Mouse (Mus musculus) erythroid progenitor cell, adult 5-6 weeks (primary cell): Measurements from ENCODE around the gene Gpr63. TPM values are rescaled to one million over a fixed set of nuclear protein-coding genes. Genes with fewer than 3 reads are reported as not detected.
"Not testable (repeated sequence)": the region's sequence is repeated elsewhere in the genome, so short reads cannot be mapped to it uniquely, and the experiment has no call there.

Experiments
- ATAC-seq: replicated peaks from 2 replicates; pipeline ENCODE4 v1.8.0; 2016; ENCODE audit warnings: moderate number of reproducible peaks, mild to moderate bottlenecking, moderate TSS enrichment, inconsistent platforms; ENCODE audit not compliant: poor library complexity, low FRiP score, severe bottlenecking
- total RNA-seq, 2 experiments: library from RNA; stranded (forward) in 1 of 2; stranded (reverse) in 1 of 2; fragments of 150-400 nt in 1 of 2; fragments of 186-747, 209-891 nt in 1 of 2; gene quantifications; 2 replicates each; pipeline versions ENCODE4 v1.2.3 to v1.2.4; 2015 to 2017; ENCODE audit warnings: low replicate concordance in 2 of 2

Gene Gpr63
- total RNA-seq (2015; ENCODE audit: low replicate concordance) = not detected in 2 replicates
- not detected in 2 replicates for total RNA-seq (2017; ENCODE audit: low replicate concordance)

DNA sequence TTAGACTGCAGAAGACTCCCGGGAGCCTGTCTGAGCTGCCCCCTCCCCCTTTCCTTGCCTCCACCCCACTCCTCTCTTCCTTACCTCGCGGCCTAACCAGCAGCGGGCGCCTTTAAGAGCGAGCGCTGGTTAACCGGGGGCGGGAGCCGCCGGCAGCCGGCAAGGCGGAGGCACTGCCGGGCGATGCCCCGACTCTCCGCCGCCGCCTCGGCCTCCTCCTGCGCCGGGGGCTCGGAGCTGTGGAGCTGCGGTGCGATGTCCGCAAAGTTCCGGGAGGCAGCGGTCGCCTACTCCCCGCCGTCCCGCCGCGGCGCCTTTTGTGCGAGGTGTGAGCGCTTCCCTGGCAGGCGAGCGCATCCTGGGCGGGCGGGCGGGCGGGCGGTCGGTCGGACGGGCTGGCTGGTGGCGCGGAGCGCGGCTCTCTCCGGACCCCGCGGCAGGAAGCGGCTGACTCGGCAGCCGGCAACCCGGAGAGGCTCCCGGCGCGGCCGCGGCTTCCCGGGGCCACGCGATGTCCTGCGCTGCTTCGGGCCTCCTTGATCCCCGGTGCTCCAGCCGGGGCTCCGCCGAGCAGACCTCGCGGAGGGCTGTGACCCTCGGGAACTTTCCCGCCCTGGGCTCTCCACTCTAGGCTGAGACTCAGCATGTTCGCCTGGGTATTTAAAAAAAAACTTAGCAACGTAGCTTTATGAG is at the start of gene Gpr63:
TSS of gene Gpr63 (plus strand) at position 109 of the 693 bp plus-strand sequence.
- ATAC-seq = no peak

DNA sequence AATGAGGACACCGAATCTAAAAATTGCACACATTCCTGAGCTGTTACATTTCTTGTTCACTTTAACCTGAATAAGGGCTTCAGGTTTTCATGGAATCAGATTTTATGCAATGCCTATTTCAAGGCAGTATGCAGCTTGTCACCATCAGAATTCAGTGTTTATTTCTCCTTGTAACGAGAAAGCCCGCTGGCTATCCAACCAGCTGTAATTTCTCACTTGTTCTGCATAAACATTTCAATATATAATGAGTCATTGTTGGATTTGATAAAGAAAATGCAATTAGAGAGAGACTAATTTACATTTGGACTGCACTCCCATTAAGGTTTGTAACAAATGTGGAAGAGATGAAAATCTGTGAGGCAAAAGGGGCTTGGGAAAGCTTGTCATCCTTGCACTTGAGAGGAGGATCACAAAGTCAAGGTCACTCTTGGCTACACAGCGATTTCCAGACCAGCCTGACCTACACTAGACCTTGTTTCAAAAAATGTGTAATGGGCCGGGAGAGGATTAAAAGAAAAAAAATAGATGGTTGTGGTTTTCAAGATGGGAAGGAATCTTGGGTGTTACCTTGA is 46.1 kb upstream of the Gpr63 start:
- no peak for ATAC-seq

DNA sequence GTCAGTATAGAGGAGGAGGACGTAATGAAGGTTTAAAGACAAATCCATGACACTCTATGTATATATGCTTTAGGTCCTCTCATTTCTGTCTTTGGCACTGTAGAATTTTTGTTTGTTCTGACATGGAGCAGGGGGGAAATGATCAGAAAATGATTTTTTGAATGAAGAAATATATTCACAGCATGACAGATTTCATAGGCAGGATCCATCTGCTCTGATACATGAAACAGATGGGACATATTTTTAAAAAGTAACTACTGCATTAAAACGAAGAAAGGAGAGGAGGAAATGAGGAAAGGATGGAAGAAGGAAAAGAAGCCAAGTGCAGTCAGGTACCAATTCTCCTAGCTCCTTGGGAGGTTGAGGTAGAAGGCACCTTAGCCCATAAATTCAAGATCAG is 41.5 kb upstream of the Gpr63 start:
- ATAC-seq = no peak

DNA sequence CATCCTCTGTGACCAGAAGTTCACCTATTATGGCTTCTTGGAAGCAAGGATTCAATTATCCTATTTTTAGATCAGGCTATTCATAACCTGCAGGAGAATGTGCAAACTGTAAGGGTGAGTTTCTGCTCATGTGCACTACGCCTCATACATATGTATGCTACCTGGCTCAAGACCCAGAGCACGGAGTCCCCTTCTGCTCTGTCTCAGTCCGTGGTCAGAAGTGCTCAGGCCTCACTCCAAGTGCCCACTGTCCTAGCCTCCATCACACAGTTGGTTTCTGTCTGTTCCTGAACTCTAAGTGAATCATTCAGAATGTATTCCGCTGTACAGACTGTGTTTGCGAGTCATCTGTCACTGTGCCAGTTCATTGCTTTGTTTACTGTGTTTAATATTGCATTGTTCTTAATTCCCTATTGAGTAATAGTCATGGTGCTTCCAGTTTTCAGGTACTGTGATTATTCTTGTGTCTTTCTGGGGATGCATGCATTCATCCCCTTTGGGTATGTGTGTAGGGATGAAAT is 37.9 kb upstream of the Gpr63 start:
- no peak for ATAC-seq

DNA sequence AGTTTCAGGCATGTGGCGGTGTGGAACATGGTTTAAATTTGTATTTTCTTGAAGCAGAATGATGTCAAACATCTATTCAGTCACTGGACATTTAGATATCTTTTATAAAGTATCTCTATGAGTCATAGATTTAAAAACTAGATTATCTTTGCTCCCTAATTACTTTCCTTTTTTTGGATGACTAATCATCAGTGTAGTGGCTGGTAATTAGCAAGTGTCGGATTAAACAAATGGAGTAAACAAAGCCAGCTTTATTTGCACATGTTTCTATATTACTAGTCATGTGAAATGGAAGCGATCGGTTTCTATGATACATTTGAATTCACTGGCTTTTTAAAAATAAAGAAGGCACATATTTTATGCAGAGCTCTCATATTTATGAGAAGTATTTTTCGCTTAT is 37.3 kb upstream of the Gpr63 start:
- no peak for ATAC-seq

DNA sequence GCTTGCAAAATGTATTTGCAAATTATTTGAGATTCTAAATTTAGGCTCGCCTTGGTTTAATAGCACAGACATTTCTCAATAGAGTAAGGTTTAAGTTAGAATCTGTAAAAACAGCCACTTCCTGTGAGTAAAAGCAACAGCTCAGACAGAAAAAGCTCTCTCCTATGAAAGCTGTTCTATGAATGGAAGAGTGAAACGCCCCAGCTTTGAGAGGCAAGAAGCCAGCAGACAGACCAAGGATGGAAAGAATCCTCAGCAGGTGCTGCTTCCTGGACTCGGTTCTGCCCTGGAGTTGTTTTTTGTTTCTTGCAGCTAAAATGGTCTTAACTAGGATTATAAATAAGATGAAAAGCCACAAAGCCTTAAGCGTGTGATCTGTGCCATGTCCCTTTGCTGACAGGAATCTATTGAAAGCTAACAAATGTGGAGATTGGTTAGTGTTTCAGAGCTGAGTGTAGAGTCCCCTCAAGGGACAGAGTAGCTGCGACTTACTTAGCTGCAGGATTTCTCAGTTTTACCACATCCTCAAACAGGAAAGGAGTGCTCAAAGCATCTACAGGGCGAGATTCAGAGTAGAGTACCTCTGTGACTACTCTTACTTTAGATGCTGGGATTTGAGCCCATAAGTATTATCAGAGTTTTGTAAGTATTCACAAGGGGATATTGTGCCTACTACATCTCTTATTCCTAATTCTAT is 23.3 kb upstream of the Gpr63 start:
- ATAC-seq = no peak

DNA sequence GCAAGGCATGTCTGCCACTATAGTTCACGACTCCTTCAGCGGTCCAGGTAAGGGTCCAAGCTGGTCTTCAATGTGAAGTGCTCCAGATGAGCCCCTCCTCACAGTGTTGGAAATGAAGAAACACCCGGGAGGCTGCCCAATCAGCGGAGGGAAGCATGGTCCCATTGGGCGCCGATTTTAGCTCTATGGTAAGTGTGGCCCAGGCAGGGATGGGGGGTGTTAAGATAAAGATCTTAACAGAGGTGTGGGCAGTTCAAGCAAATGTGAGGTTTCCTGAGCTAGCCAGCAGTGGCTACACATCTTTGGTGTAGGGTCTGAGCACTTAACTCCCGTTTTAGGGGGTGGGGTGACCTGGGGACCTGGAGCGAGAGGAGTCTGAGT is 299 bp upstream of the Gpr63 start:
- ATAC-seq = no peak

DNA sequence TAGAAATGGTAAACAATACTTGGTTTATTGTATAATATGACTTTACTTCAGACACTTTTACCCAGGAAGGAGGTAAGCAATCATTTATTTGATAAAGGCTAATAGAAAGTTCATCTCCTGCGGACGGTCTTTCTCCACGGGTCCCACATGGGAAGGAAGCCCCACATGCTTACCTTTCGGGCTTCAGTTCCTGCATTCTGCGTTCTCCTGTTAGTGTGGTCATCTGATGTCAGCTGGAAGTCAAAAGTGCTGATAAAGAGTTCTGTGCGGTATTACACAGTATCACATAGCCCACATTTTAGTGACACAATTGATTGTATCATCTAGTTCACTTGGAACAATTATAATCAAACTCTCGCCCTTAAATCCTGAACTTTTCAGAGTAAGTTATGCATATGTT is 1.0 kb downstream of the Gpr63 start:
- no peak for ATAC-seq

DNA sequence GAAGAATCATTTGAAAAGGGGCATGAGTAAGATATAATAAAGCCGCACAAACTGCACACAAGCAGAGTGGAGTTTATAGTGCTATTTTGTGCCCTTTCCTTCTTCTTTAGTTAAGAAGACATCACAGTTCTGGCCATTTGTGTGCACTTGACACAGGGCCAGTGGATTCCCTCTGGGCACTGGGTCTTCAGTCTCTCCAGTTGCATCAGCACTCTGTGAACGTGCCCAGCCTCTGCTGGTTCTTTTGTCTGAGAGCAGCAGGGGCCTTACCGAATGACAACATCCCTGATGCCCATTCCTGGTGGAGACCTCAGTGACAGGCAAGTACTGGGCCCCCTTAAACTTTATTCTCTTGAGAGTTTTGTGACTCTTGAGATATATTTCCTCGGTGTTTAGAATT is 12.4 kb downstream of the Gpr63 start:
- no peak for ATAC-seq

DNA sequence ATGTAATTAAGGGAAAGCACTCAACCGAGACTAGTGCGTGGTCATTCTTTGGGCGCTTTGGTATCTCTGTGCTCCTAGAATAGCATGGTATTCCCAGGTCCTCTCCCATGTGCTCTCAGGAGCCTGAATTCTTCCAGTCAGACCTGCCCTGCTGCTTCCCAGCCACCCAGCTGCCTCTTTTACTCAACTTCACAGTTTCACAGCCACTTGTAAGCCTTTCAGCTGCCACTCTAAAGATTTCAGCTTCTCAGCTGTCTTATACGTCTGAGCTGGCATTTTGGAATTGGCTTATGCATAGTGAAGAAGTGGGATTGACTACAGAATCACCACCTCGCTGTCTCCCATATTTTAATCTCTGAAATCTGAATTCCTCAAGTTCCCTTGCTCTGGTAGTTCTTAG is 19.4 kb downstream of the Gpr63 start:
- no peak for ATAC-seq

DNA sequence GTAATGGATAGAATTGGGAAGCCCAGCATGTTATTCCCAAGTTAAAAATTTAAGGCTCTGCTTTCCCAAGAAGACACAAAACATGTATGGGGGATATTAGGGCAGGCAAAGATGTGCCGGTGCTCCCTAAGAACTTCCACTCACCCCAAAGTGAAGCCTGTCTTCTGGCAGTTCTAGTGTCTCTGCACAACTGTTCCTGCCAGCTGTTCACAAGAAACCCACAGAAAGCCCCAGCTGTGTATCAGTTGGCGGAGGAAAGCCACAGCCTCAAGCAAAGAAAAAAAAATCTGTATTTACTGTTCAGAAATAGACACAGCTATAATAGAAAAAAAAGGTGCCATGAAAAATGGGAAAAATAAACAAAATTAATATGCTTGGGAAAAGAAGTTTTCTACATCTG is 25.3 kb downstream of the Gpr63 start:
- ATAC-seq = no peak

DNA sequence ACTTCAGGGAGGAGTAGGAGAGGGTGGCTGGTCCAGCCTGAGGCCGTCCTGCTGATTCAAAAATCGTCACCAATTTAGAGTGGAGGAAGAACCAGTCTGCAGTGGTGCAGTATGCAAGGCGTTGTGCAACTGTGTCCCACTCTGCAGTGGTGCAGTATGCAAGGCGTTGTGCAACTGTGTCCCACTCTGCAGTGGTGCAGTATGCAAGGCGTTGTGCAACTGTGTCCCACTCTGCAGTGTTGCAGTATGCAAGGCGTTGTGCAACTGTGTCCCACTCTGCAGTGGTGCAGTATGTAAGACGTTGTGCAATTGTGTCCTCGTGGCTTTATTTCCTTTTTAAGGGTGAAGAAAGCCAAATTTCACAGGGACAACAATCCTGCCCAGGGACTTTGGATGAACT is 43.1 kb downstream of the Gpr63 start:
- ATAC-seq = not testable (repeated sequence)

DNA sequence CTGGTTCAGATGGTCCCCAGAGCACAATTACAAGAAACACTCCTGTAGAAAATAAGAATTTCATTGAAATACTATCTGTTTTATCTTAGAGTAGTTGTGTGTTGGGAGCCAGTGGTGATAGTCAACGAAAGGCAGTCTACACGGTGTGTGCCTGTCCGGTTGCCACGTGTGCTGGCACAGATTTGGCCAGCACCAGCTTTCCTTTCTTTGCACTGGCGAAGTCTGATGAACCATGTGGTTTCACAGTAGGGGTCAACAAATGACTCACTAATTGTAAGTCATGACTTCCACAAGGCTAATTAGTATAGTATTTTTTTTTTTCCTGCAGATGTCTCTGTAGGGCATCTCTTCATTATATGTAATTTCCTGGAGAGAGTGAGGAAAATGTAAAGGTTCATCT is 45.6 kb downstream of the Gpr63 start:
- ATAC-seq = no peak

DNA sequence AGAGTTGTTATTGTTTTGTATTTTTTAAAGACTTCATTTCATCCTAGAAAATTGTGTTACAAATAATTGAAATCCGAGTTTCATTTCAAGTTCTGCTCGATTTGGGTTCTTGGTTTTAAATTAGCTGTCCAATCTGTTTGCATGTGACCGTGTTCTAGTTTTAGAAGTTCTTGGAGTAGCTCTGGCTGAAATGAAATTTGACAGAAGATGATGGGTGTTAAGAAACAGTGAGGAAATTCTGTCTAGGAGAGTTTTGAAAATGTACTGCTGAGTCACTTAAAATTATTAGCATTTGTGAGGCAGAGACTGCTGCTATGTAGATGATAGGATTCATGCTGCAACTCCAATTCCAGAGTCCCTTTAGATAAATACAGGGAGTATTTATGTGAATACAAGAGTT is 46.5 kb downstream of the Gpr63 start:
- no peak for ATAC-seq

DNA sequence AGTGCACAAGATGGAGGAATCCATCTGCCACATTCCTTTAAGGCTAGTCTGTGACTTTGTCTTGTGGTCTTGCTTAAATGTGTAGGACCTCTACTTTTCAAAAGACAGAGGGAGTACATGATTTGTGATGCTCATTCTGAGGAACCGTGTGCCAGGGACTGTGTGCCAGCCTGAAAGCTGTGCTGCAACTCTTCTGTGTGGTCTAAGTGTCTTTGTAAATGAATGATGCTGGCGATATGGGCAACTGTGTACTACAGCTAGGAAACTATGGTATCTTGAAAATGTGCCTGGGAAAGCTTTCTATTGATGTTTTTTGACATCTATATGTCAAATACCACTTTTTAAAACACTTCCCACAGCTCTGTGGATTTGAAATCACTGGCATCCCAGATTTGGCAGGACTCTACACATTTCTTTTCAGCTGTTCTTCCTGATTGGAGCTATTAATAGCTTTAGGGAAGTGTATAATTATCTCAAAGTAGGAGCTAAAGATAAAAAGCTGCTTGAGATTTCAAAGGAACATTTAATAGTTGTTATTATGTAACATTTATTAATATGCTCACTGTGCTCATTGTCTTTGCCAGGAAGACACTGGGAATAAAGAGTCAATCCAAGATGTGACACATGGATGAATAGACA is 48.9 kb downstream of the Gpr63 start:
- no peak for ATAC-seq

DNA sequence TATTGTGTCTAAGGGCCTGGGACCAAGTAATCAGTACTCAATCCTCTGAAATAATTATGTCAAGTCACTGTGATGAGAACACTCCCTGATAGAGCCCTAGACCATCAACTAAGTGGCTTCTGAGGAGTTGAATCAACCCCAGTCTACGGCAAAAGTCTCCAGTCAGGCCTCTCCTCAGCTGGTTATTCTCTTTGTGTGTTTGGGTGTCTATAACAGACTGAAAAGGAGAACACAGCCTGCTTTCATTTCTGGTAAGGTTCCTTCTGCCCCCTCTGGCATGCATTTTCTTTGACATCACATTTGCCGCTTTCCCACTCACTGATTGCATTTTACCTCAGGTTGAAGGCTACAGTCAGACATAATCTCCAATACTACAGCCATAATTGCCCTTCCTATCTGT is 62.0 kb downstream of the Gpr63 start:
- ATAC-seq = no peak

DNA sequence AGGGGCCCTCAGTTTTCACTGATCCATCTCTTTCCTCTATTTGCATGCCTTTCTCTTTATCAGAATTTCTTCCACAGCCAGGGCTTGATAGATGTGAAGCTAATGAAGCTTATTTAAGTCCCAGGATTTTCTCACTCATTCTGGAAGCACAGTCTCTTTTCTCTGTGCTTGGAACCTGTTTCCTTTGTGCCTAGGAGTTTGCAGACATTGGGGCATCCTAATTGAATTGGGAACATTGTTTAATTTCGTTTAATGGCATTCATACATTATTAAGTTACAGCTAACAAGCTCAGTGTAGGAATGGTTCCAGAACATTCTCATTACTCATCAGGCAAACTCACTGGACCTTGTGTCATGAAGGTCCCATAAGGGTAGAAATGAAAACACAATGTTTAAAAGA is 62.5 kb downstream of the Gpr63 start:
- no peak for ATAC-seq

DNA sequence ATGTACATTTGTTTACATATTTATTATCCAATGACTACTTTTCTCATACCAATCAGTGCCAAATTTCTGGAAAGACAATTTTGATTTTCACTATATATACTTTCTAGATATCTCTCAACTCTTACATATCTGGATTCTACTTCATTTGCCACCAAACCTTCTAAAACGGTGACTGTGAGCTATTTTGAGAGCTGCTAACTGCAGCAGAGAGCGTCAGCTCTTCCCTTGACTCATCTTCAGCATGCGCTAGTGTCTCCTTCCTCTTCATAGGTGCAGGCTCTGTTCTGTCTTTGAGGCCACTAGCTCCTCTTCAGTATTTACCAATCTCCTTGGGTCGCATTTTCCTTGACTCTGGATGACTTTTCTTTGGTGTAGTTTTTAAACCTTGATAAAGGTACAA is 63.7 kb downstream of the Gpr63 start:
- no peak for ATAC-seq

DNA sequence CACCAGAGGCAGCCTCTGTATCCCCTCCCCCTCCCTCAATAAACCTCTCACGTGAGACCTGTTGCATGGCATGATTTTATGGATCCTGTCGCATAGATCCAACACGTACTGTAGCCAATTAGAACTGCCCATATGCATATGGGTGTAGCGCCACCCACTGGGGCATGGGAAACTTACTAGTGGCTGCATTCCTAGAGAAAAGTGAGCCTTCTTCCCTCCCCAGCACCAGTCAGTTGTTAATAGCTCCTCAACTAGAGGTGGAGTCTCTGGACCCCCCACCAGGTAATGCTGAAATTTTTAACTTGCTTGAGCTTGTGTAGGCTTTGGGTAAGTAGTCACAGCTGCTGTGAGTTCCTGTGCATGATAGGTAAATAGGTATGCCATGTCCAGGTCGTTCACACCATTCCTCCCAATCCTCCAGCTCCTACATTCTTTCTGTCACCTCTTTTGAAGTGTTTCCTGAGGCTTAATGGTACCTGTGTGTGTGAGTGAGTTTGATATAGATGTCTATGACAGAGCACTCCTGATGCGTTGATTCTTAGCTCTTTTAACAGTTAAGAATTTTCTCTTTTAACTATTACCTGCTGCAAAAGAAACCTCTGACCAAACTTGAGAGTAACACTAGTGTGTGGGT is 69.1 kb downstream of the Gpr63 start:
- no peak for ATAC-seq

DNA sequence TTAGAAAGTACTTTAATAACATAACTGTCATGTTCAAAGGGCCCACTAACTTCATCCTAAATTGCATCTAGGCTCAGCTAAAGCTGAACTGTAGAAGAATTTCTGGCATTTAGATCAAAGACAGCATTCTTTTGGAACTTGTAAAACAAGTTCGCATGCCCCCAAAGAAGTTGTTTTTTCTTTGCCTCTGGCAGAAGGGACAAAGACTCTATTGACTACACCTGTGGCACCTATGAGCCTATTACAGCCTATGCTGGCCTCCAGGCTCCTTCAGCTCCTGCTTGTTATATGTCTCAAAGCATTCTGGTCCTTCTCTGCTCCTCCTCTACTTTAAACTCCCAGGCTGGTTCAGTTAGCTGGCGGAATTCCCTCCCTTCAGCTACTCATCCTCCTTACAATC is 69.6 kb downstream of the Gpr63 start:
- ATAC-seq = no peak
